Mouse (Mus musculus): Measurements from ENCODE around the gene Mcm8. TPM values are rescaled to one million over a fixed set of nuclear protein-coding genes. Genes with fewer than 3 reads are reported as not detected.

Mcm8 gene
- polyA plus RNA-seq, 1 experiment: 1.6 TPM

DNA sequence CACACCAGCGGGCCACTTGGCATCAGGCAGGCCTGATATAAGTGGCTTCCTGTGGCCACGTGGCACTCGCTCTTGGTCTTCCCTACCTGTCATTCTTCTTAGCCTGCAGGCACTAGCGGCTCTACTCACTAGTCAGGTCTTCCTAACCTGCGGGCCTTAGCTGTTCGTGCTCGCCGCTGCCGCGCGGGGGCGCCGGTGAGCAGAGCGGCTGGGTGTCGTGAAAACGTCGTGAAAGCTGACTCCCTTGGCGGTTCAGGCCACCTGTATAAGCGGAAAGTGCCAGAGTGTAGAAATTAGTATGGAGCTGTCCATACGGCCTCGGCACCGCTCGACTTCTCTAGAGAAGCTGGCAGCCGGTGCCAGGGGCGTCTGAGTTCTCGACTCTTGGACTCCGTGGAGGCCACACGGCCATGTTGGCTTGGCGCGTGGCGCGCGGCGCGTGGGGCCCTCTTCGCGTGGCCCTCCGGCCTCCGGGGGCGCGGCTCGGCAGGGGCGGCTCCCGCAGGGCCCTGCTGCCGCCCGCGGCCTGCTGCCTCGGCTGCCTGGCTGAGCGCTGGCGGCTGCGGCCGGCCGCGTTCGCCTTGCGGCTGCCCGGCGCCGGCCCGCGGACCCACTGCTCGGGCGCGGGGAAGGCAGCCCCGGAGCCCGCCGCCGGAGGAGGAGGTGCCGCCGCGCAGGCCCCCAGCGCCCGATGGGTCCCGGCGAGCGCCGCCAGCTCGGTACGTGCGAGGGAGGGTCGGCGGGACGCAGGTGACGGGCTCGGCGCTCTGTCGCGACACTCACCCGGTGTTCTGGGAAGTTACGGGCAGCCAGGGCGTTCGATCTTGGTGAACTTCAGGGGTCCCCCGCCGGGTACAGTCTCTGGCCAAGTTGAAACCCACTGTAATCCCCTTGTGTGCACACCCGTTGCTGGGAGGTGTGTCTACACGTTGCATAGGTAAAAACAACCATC lies 30.7 kb downstream of the Mcm8 start, which contains the start of gene Crls1:
Crls1 (plus strand) TSS at position 260 of the 952 bp plus-strand sequence.
- Histone ChIP-seq H3K4me3 (replicated peaks) (peak within 1 kb of the TSS; percentile 99), H3K27me3 (replicated peaks) (no peaks in the 10 kb centered on the region), H3K9me3 (no peaks in the 10 kb centered on the region), H3K4me1 (peaks cover 34% of the 10 kb centered on the region), H3K36me3 (replicated peaks; ENCODE audit: low read length) (peaks cover 36% of the 10 kb centered on the region)
- TF ChIP-seq FLI1 (IDR thresholded peaks at IDR 0.05; ENCODE audit: low read length) (no peak), GATA1 (IDR thresholded peaks at IDR 0.05; ENCODE audit: borderline replicate concordance, low read length) (no peak)

DNA sequence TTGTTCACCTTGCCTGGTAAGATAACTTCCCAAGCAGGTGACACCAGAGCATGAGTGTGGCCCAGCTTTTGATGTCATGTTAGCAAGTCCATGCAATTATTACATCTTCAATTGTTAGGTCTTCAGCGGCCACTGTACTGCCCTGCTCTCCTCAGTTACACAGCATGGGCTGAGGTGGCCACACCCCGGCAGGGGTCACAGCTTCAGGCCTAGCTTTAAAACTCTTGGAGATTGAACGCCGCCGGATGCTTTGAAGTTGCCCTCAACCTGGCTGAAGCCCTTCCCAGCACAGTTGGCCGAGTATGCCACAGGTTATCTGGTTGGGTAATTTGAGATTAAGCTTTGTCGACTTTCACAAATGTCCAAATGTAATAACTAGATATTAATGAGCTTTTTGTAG lies 31.6 kb downstream of the Mcm8 start:
- H3K9me3 ChIP-seq: no peaks in the 10 kb centered on the region
- H3K4me1 ChIP-seq: peaks cover 43% of the 10 kb centered on the region
- TF ChIP-seq GATA1 (IDR thresholded peaks at IDR 0.05; ENCODE audit: borderline replicate concordance, low read length) (no peak), FLI1 (IDR thresholded peaks at IDR 0.05; ENCODE audit: low read length) (no peak)
- H3K27me3 ChIP-seq (replicated peaks): no peaks in the 10 kb centered on the region
- H3K36me3 ChIP-seq (replicated peaks; ENCODE audit: low read length): peaks cover 40% of the 10 kb centered on the region
- peak overlapping the region; percentile 99 for H3K4me3 ChIP-seq (replicated peaks)

GRCm38 (mm10) chr2:132848361-132848760 lies 32.4 kb downstream of the Mcm8 start:
- H3K36me3 ChIP-seq (replicated peaks; ENCODE audit: low read length): peaks cover 42% of the 10 kb centered on the region
- no peaks in the 10 kb centered on the region for H3K9me3 ChIP-seq
- H3K4me3 ChIP-seq (replicated peaks): peak overlapping the region; percentile 99
- TF ChIP-seq GATA1 (IDR thresholded peaks at IDR 0.05; ENCODE audit: borderline replicate concordance, low read length): no peak
- TF ChIP-seq FLI1 (IDR thresholded peaks at IDR 0.05; ENCODE audit: low read length): no peak
- H3K4me1 ChIP-seq: peaks cover 45% of the 10 kb centered on the region
- no peaks in the 10 kb centered on the region for H3K27me3 ChIP-seq (replicated peaks)

- H3K4me3 ChIP-seq (replicated peaks): no peak overlapping the region
- H3K4me1 ChIP-seq: peaks cover 45% of the 10 kb centered on the region
- H3K36me3 ChIP-seq (replicated peaks; ENCODE audit: low read length): peaks cover 49% of the 10 kb centered on the region
- no peaks in the 10 kb centered on the region for H3K27me3 ChIP-seq (replicated peaks)
- TF ChIP-seq GATA1 (IDR thresholded peaks at IDR 0.05; ENCODE audit: borderline replicate concordance, low read length) (no peak), FLI1 (IDR thresholded peaks at IDR 0.05; ENCODE audit: low read length) (no peak)
- no peaks in the 10 kb centered on the region for H3K9me3 ChIP-seq
These were observed 33.2 kb downstream of the Mcm8 start for GRCm38 (mm10) chr2:132849141-132849540.

GRCm38 (mm10) chr2:132853051-132853450 lies 37.1 kb downstream of the Mcm8 start:
- no peaks in the 10 kb centered on the region for H3K9me3 ChIP-seq
- H3K36me3 ChIP-seq (replicated peaks; ENCODE audit: low read length): peaks cover 49% of the 10 kb centered on the region

GRCm38 (mm10) chr2:132856333-132856732 lies 40.4 kb downstream of the Mcm8 start:
- no peak overlapping the region for H3K4me3 ChIP-seq (replicated peaks)
- peaks cover 62% of the 10 kb centered on the region for H3K4me1 ChIP-seq
- H3K27me3 ChIP-seq (replicated peaks): no peaks in the 10 kb centered on the region
- peaks cover 31% of the 10 kb centered on the region for H3K36me3 ChIP-seq (replicated peaks; ENCODE audit: low read length)
- TF ChIP-seq FLI1 (IDR thresholded peaks at IDR 0.05; ENCODE audit: low read length) (no peak), GATA1 (IDR thresholded peaks at IDR 0.05; ENCODE audit: borderline replicate concordance, low read length) (no peak)
- no peaks in the 10 kb centered on the region for H3K9me3 ChIP-seq

More at GRCm38 (mm10) chr2:132853051-132853450, 37.1 kb downstream of the Mcm8 start:
- Histone ChIP-seq H3K4me3 (replicated peaks) (no peak overlapping the region), H3K4me1 (peaks cover 52% of the 10 kb centered on the region), H3K27me3 (replicated peaks) (no peaks in the 10 kb centered on the region)
- TF ChIP-seq GATA1 (IDR thresholded peaks at IDR 0.05; ENCODE audit: borderline replicate concordance, low read length): no peak
- no peak for TF ChIP-seq FLI1 (IDR thresholded peaks at IDR 0.05; ENCODE audit: low read length)

GRCm38 (mm10) chr2:132860435-132860834 lies 44.5 kb downstream of the Mcm8 start:
- Histone ChIP-seq H3K27me3 (replicated peaks) (no peaks in the 10 kb centered on the region), H3K36me3 (replicated peaks; ENCODE audit: low read length) (peaks cover 33% of the 10 kb centered on the region), H3K4me1 (peaks cover 64% of the 10 kb centered on the region), H3K4me3 (replicated peaks) (no peak overlapping the region), H3K9me3 (no peaks in the 10 kb centered on the region)
- TF ChIP-seq GATA1 (IDR thresholded peaks at IDR 0.05; ENCODE audit: borderline replicate concordance, low read length): no peak
- TF ChIP-seq FLI1 (IDR thresholded peaks at IDR 0.05; ENCODE audit: low read length): no peak

GRCm38 (mm10) chr2:132861456-132861855 lies 45.5 kb downstream of the Mcm8 start:
- Histone ChIP-seq H3K4me3 (replicated peaks) (no peak overlapping the region), H3K4me1 (peaks cover 54% of the 10 kb centered on the region), H3K9me3 (no peaks in the 10 kb centered on the region), H3K36me3 (replicated peaks; ENCODE audit: low read length) (peaks cover 42% of the 10 kb centered on the region), H3K27me3 (replicated peaks) (no peaks in the 10 kb centered on the region)
- no peak for TF ChIP-seq GATA1 (IDR thresholded peaks at IDR 0.05; ENCODE audit: borderline replicate concordance, low read length)
- no peak for TF ChIP-seq FLI1 (IDR thresholded peaks at IDR 0.05; ENCODE audit: low read length)

- TF ChIP-seq GATA1 (IDR thresholded peaks at IDR 0.05; ENCODE audit: borderline replicate concordance, low read length) (no peak), FLI1 (IDR thresholded peaks at IDR 0.05; ENCODE audit: low read length) (no peak)
- H3K27me3 ChIP-seq (replicated peaks): no peaks in the 10 kb centered on the region
- no peak overlapping the region for H3K4me3 ChIP-seq (replicated peaks)
- H3K4me1 ChIP-seq: peaks cover 57% of the 10 kb centered on the region
- no peaks in the 10 kb centered on the region for H3K9me3 ChIP-seq
- peaks cover 48% of the 10 kb centered on the region for H3K36me3 ChIP-seq (replicated peaks; ENCODE audit: low read length)
These were observed 47.4 kb downstream of the Mcm8 start for GRCm38 (mm10) chr2:132863325-132863724.

DNA sequence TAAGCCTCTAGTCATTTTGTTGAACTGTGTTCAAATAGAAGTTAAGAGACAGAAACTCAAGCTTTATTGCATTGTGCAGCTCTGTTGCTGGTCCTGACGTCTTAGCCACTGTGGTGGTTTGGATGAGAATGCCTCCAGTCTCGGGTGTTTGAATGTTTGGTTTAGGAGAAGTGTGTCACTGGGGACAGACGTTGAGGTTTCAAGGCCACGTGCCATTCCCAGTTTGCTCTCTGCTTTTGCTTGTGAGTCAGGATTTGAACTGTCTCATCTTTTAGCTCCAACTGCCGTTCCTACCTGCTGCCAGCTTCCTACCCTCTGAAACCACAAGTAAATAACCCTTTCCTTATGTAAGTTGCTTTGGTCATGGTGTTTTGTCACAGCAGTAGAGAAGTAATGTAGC lies 51.6 kb downstream of the Mcm8 start:
- peaks cover 37% of the 10 kb centered on the region for H3K36me3 ChIP-seq (replicated peaks; ENCODE audit: low read length)
- no peak overlapping the region for H3K4me3 ChIP-seq (replicated peaks)
- peaks cover 49% of the 10 kb centered on the region for H3K4me1 ChIP-seq
- TF ChIP-seq FLI1 (IDR thresholded peaks at IDR 0.05; ENCODE audit: low read length) (no peak), GATA1 (IDR thresholded peaks at IDR 0.05; ENCODE audit: borderline replicate concordance, low read length) (no peak)
- H3K27me3 ChIP-seq (replicated peaks): peaks cover 2% of the 10 kb centered on the region
- H3K9me3 ChIP-seq: no peaks in the 10 kb centered on the region

Data from megakaryocyte, embryonic 14.5 days (primary cell).